Mouse (Mus musculus) midbrain, embryonic 11.5 days (tissue): ENCODE data around the gene Ticrr. TPM values are rescaled to one million over a fixed set of nuclear protein-coding genes. Genes with fewer than 3 reads are reported as not detected.
A peak's percentile ranks its signal among the peaks of the same experiment; 100 is the strongest.

Experiments used
- ATAC-seq: fragments of 200-750 bp; cut with Nextera tagmentation; 2 replicates; pipeline ENCODE4 v1.8.0; 2017; ENCODE audit warnings: moderate TSS enrichment, moderate library complexity; ENCODE audit not compliant: low FRiP score
- DNase-seq: peaks from one replicate; pipeline ENCODE4 v3.0.0; 2015; ENCODE audit warnings: low spot score; ENCODE audit errors: missing footprints
- H3K27ac ChIP-seq: fragments of 300-500 bp; sonication (generic); 2 replicates; pipeline ENCODE4 v1.5.1; 2014; ENCODE audit warnings: low read depth, low read length
- H3K27me3 ChIP-seq: fragments of 300-500 bp; sonication (generic); 2 replicates; pipeline ENCODE4 v1.6.1; 2014; ENCODE audit warnings: mild to moderate bottlenecking, low read length, moderate library complexity, mixed read lengths; ENCODE audit not compliant: control insufficient read depth, insufficient read depth
- H3K36me3 ChIP-seq: fragments of 300-500 bp; sonication (generic); 2 replicates; pipeline ENCODE4 v1.6.1; 2014; ENCODE audit warnings: mild to moderate bottlenecking, low read length, moderate library complexity, mixed read lengths; ENCODE audit not compliant: control insufficient read depth, insufficient read depth
- H3K4me1 ChIP-seq: fragments of 300-500 bp; sonication (generic); 2 replicates; pipeline ENCODE4 v1.6.1; 2014; ENCODE audit warnings: low read length; ENCODE audit not compliant: control insufficient read depth, insufficient read depth
- H3K4me2 ChIP-seq: fragments of 300-500 bp; sonication (generic); 2 replicates; pipeline ENCODE4 v1.6.1; 2014; ENCODE audit warnings: mild to moderate bottlenecking, moderate library complexity
- H3K4me3 ChIP-seq: fragments of 300-500 bp; sonication (generic); 2 replicates; pipeline ENCODE4 v1.5.1; 2014; ENCODE audit warnings: low read depth, low read length
- H3K9ac ChIP-seq: fragments of 300-500 bp; sonication (generic); 2 replicates; pipeline ENCODE4 v1.6.1; 2014; ENCODE audit warnings: low read length
- H3K9me3 ChIP-seq: fragments of 300-500 bp; sonication (generic); 2 replicates; pipeline ENCODE4 v1.6.1; 2016; ENCODE audit warnings: low read length; ENCODE audit not compliant: control insufficient read depth
- WGBS: fragments of 180-500 bp; shearing (Covaris S2); extraction: QIAGEN DNeasy Blood & Tissue Kit; methylation state at CpG from one replicate; pipeline ENCODE4 v1.1.7; 2014; 5-methylcytosine and 5-hydroxymethylcytosine counted together
- polyA plus RNA-seq: library from polyadenylated mRNA; unstranded; fragments of >200 nt; fragmentation: Nextera tagmentation; extraction: Ambion mirVana; gene quantifications from 2 replicates; pipeline ENCODE4 v1.2.1, GENCODE M21; 2014

Gene Ticrr
- polyA plus RNA-seq, 1 experiment from 2014 or later: 16.0 TPM

DNA sequence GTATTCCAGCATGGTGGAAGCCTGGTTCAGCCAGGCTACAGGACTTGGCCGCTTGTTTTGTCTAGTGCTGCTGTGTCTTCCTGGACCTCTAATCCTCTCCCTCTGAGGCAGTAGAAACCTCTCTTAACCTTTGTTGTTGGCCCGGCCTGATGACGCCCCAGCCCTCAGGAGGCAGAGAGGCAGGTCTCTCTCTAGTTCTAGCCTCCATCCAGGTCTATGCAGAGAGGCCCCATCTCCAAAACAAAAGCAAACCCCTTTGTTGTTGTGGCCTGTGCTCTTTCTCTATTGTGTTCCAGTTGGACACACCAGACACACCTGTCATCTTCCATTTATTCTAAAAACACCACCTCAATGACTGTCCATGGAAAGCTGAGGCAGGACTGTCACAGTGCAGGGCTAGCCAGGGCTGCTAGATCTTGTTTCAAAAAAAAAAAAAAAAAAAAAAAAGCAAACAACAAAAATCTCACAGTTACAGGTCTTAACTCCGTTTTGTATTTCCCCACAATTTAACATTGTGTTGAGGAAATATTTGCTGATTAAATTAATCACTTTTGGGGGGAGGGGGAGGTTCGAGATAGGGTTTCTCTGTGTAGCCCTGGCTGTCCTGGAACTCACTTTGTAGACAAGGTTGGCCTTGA lies 1.4 kb downstream of the Ticrr start:
- ATAC-seq: no peak
- 14% methylated on average over 5 of the region's 5 CpGs for WGBS
- Histone ChIP-seq H3K4me2 (peak overlapping the region; percentile 89), H3K9me3 (no peaks in the 10 kb centered on the region), H3K9ac (peak overlapping the region; percentile 90), H3K4me1 (peaks cover 25% of the 10 kb centered on the region), H3K36me3 (no peaks in the 10 kb centered on the region), H3K4me3 (peak overlapping the region; percentile 98), H3K27ac (no peak overlapping the region), H3K27me3 (no peaks in the 10 kb centered on the region)
- DNase-seq: peak; percentile 89

DNA sequence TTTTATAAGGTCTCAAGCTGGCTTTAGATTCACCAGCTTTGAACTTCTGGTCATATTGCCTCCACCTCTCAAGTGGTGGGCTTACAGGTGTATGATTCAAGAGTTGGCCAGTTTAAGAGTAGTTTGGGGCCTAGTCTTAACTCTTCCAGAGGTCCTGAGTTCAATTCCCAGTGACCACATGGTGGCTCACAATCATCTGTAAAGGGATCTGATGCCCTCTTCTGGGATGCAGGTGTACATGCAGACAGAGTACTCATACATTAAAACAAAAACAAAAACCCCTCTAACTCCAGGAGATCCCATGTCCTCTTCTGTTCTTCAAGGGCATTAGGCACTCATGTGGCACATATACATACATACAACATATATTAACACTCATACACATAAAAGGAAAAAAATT lies 6.7 kb downstream of the Ticrr start:
- H3K9me3 ChIP-seq: no peaks in the 10 kb centered on the region
- H3K9ac ChIP-seq: no peak overlapping the region
- ATAC-seq (no peak), DNase-seq (no peak)
- no peak overlapping the region for H3K4me3 ChIP-seq
- H3K27me3 ChIP-seq: no peaks in the 10 kb centered on the region
- H3K27ac ChIP-seq: no peak overlapping the region
- peaks cover 16% of the 10 kb centered on the region for H3K4me1 ChIP-seq
- peaks cover 18% of the 10 kb centered on the region for H3K36me3 ChIP-seq
- H3K4me2 ChIP-seq: no peak overlapping the region

DNA sequence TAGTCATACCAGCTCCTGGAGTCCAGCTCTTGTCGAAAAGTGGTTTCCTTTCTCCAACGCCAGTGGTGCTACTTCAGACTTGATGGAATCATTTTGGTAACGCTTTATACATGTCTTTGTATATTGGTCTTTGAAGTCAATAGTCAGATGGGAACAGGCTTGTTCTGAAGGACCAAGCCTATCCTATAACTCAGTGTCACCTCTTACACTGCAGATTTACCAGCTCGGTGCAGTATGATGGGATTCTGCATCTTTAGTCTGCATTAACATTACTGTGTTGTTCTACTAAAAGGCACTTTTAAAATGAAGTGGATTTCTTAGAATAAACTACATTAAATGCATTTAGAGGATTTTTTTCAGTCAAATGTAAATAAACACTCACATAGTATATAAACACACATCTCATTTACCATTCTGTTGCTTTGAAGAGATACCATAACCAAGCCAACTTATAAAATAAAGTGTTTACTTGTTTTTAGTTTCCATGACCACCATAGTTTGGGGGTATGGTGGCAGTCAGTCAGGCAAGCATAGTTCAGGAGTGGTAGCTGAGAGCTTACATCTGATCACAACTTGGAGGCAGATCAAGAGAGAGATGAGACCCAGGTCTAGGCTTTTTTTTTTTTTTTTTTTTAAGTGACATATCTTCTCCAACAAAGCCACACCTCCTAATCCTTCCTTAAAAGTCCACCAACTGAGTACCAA lies 11.1 kb downstream of the Ticrr start:
- WGBS: 92% methylated on average over 4 of the region's 4 CpGs
- Histone ChIP-seq H3K27me3 (no peaks in the 10 kb centered on the region), H3K9me3 (no peaks in the 10 kb centered on the region), H3K4me3 (no peak overlapping the region), H3K4me2 (no peak overlapping the region), H3K4me1 (no peaks in the 10 kb centered on the region), H3K36me3 (peaks cover 26% of the 10 kb centered on the region), H3K27ac (no peak overlapping the region), H3K9ac (no peak overlapping the region)
- no peak for ATAC-seq
- DNase-seq: no peak

DNA sequence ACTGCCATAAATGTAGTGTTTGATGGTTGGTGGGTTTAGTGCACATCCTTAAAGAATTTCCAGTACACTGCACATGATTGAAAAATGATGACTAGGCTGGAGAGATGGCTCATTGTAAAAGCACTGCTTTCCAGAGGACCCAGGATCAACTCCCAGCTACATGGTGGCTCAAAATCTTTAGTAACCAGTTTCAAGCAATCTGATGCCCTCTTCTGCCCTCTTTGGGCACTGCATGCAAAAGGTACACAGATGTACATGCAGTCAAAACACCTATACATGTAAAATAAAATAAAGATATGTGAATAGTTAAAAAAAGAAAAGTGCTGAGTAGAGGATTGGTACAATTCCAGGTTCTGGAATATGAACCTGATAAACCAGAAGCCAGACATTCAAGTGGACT lies 19.2 kb downstream of the Ticrr start:
- DNase-seq (no peak), ATAC-seq (no peak)
- Histone ChIP-seq H3K4me2 (no peak overlapping the region), H3K36me3 (peaks cover 31% of the 10 kb centered on the region), H3K4me1 (no peaks in the 10 kb centered on the region), H3K9ac (no peak overlapping the region), H3K4me3 (no peak overlapping the region), H3K27me3 (no peaks in the 10 kb centered on the region), H3K9me3 (no peaks in the 10 kb centered on the region), H3K27ac (no peak overlapping the region)

DNA sequence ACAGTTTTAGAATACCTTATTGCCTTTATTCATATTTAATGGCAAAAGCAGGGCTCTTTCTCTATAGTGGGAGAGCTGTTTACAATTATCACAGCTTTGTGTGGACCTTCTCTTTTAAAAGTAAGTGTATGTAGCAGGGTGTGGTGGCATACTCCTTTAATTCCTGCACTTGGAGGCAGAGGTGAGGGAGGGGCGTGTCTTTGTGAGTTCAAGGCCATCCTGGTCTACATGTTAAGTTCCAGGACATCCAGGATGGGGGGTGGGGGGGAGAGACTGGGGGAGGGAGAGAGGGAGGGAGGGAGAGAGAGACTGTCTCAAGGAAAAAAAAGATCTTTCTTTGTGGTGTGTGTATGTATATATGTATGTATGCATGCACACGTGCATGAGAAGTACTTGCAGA lies 20.2 kb downstream of the Ticrr start:
- Histone ChIP-seq H3K4me2 (no peak overlapping the region), H3K27me3 (no peaks in the 10 kb centered on the region), H3K9ac (no peak overlapping the region), H3K4me1 (no peaks in the 10 kb centered on the region), H3K4me3 (no peak overlapping the region), H3K9me3 (no peaks in the 10 kb centered on the region), H3K36me3 (peaks cover 32% of the 10 kb centered on the region), H3K27ac (no peak overlapping the region)
- DNase-seq (no peak), ATAC-seq (no peak)
- WGBS: 97% methylated on average over 2 of the region's 2 CpGs

DNA sequence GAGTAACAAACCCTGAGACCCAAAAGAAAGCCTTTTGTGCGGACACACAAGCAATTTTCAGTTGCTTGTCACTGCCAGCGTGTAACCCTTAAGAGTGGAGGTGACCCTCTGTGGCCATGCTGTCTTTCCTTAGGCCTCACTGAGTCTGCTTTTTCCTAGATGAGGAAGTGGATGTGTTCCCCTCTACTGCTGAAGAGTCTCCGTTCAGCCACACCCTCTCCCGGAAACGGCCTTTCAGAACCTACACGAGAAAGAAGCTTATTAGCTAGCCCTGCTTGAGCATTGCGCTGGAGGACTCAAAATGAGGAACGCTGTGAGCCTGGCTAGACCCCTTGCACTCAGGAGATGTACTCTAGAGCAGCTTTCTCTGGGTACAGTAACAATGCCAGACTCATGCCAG lies 36.5 kb downstream of the Ticrr start:
- Histone ChIP-seq H3K9ac (no peak overlapping the region), H3K27me3 (no peaks in the 10 kb centered on the region), H3K9me3 (no peaks in the 10 kb centered on the region), H3K27ac (no peak overlapping the region), H3K4me3 (no peak overlapping the region), H3K4me1 (no peaks in the 10 kb centered on the region), H3K4me2 (no peak overlapping the region), H3K36me3 (peaks cover 50% of the 10 kb centered on the region; the same call in 1 of the 2 replicates)
- DNase-seq (no peak), ATAC-seq (no peak)
- WGBS: 94% methylated on average over 8 of the region's 8 CpGs

DNA sequence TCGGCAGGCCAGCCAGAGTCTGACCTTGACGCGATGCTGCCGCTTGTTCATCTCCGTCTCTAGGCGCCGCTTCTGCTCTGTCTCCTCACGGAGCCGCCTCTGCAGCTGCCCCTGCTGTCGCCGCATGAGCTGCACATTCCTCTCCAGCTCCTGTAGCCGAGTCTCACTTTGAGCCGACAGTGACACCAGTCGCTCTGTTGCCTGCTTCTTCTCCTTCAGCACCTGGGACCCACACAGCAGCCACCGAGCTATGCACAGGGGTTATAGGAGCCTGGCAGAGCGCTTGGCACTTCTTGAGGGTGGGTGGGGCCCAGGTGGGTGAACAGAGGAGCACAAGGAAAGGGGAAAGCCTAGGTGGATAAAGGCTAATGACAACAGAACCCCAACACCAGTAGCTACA lies 42.8 kb downstream of the Ticrr start:
- 86% methylated on average over 16 of the region's 16 CpGs for WGBS
- Histone ChIP-seq H3K36me3 (peaks cover 21% of the 10 kb centered on the region; the same call in 1 of the 2 replicates), H3K4me2 (no peak overlapping the region)

DNA sequence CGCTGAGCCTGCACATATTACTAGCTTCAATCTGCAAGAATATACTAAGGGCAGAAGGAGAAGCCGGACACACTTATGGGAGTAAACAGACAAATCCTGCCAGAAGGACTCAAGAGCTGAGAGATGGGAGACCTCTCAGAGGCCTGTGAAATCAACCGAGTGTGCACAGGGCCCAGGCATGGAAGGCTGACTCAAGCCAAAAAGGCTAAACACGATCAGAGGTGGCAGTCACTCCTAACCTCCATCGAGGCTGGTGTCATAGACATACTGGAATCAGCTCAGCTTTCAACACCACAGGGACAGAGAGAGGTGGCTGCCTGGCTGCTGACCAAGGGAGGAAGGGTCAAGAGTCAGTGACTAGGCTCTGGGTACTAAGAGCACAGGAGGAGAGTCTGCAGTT lies 45.2 kb downstream of the Ticrr start:
- Histone ChIP-seq H3K27me3 (0 out of 2 replicates have a peak, but pooled peaks cover 2% of the 10 kb centered on the region), H3K4me2 (no peak overlapping the region), H3K9me3 (no peaks in the 10 kb centered on the region), H3K9ac (no peak overlapping the region), H3K27ac (no peak overlapping the region), H3K4me3 (no peak overlapping the region), H3K36me3 (0 out of 2 replicates have a peak, but pooled peaks cover 5% of the 10 kb centered on the region), H3K4me1 (peaks cover 4% of the 10 kb centered on the region; the same call in 1 of the 2 replicates)
- ATAC-seq (no peak), DNase-seq (no peak)
- WGBS: 91% methylated on average over 5 of the region's 5 CpGs

More for the DNA sequence above, 42.8 kb downstream of the Ticrr start:
- H3K27me3 ChIP-seq: no peaks in the 10 kb centered on the region
- no peak for DNase-seq
- no peak for ATAC-seq
- no peak overlapping the region for H3K4me3 ChIP-seq
- H3K4me1 ChIP-seq: no peaks in the 10 kb centered on the region
- no peaks in the 10 kb centered on the region for H3K9me3 ChIP-seq
- H3K9ac ChIP-seq: no peak overlapping the region
- H3K27ac ChIP-seq: no peak overlapping the region

DNA sequence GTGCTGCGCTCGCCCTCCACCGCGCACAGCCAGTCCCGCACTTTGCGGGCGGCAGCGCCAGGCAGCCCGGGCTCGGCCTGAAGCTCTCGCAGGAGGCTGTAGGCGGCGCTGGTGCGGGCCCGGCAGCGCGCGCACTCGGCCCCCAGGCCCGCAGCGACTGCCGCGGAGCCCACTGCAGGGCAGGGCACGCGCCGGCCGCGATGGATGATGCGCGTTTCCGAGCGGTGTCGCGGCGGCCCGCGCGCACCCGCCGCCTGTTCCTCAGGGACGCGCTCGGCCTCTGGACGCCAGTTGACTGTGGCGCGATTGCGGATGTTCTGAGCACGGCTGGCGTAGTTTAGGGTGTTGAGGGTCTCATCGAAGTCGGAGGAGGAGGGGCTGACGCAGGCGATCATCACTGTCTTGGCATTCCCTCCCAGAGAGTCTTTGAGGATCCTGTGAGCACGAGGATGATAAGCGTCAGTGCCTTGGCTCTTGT lies 50.2 kb downstream of the Ticrr start:
- Histone ChIP-seq H3K4me3 (peak overlapping the region; percentile 38), H3K9ac (peak overlapping the region; percentile 55), H3K9me3 (no peaks in the 10 kb centered on the region), H3K27ac (no peak overlapping the region), H3K27me3 (peaks cover 10% of the 10 kb centered on the region; the same call in 1 of the 2 replicates), H3K36me3 (no peaks in the 10 kb centered on the region), H3K4me1 (peaks cover 7% of the 10 kb centered on the region; the same call in 1 of the 2 replicates), H3K4me2 (peak overlapping the region; percentile 62)
- DNase-seq (peak; percentile 98), ATAC-seq (peak; percentile 83)
- under 1% methylated on average over 55 of the region's 55 CpGs for WGBS
